Mouse (Mus musculus): ENCODE results near the gene Nup214. TPM values are rescaled to one million over a fixed set of nuclear protein-coding genes. Genes with fewer than 3 reads are reported as not detected.

The Nup214 gene
- total RNA-seq, 2 experiments from 2014 or later: 27.2 to 34.6 TPM

DNA sequence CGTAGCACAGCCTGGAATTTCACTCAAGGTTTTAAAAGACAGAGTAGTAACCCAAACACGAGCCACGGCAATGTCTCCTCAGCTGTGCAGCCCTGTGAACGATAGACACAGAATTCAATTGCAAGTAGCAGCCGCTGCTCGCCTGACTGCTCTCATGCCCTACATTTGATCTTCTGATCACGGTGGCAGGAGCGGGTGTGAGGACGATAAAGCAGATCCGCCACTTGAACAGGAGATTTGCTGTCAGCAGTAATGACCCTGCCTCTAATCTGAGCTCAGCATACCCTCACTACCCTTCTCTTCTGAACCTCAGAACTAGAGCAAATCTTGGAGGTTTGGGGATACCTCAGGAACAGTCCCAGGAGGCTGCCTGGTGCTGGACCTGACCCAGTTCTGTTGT is 71.8 kb downstream of the Nup214 start:
- DNase-seq: no peak

- no peak for DNase-seq
Measured at GRCm38 (mm10) chr2:32047323-32047722, 73.1 kb downstream of the Nup214 start.

DNA sequence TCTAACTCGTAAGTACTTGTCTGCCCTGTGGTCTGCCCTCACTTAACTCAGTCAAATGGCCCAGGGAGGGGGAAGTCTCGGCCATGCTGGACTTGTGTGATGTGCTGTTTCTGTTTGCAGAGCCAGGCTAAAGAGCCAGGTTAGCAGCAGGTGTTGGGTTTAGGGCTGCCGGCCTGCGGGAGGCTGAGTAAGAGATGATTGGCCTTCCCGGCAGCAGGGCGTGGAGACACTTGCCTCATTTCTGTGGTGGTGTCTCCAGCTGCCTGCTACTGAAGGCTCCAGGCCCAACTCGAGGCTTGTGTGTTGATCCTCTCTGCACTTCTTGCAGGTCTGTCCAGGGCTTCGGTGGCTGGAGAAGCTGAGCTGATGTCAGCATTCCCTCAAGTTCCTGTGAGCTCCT is 77.6 kb downstream of the Nup214 start:
- DNase-seq: no peak

DNA sequence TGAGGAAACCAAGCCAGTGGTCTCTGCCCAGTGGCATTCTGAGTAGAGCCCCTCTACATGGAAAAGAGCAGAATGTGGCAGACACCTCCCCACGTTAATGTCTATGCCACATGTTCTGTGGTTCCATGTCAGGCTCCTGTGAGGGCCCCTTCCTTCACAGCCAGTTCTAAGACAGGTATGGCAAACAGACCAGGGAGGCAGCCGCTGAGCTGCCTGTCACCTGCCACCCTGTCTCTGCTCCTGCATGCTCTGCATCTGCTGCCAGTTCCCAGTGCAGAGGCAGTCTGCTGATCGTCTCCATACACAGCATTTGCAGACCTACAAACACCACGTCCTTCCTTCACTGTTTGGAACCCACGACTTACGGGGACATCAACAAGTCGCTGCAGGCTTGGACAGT is 78.2 kb downstream of the Nup214 start:
- DNase-seq: no peak

- no peak for DNase-seq
Measured at GRCm38 (mm10) chr2:32055357-32055965, 81.2 kb downstream of the Nup214 start.

GRCm38 (mm10) chr2:32056524-32056923 is 82.3 kb downstream of the Nup214 start:
- DNase-seq: no peak

DNA sequence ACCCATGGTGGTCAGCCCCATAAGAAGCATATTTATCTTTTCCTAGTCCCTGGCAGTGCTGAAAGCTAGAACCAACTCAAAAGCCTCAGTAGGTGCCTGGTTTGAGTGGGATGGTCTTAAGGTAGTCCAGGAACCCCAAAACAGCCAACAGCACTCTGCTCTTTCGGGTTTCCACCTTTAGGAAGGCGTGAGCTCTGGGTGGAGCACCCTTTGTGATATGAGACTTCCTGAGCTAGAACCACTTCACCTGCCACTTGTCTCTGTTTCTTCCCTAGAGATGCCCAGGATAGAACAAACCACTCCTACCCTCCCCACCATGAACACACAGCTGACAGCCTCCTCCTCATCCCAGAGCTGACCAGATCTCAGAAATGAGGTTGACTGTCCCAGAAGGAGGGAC is 83.1 kb downstream of the Nup214 start:
- no peak for DNase-seq

DNA sequence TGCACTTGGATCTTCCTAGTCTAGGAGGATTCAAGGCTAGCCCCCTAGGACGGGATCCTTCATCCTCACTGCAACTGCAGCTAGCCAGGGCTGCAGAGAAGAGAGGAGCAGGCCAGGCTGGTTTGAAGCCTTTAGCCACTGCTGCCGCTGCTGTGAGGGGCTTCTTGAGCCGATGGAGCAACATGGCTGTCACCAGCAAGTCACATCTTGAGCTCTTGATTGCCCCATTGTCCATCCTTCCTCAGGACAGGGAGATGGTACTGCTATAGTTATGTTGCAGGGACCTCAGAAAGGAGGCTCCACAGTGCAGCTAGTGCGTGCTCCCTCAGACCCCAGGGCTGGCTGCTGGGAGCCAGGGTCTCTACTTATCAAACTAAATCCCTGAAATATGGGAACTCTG is 83.6 kb downstream of the Nup214 start:
- DNase-seq: no peak

- no peak for DNase-seq
Measured at GRCm38 (mm10) chr2:32058241-32058640, 84.0 kb downstream of the Nup214 start.

GRCm38 (mm10) chr2:32058716-32059115 is 84.5 kb downstream of the Nup214 start:
- no peak for DNase-seq

- no peak for DNase-seq
Measured at GRCm38 (mm10) chr2:32059613-32060012, 85.4 kb downstream of the Nup214 start.

GRCm38 (mm10) chr2:32060228-32060805 is 86.1 kb downstream of the Nup214 start:
- DNase-seq: no peak

DNA sequence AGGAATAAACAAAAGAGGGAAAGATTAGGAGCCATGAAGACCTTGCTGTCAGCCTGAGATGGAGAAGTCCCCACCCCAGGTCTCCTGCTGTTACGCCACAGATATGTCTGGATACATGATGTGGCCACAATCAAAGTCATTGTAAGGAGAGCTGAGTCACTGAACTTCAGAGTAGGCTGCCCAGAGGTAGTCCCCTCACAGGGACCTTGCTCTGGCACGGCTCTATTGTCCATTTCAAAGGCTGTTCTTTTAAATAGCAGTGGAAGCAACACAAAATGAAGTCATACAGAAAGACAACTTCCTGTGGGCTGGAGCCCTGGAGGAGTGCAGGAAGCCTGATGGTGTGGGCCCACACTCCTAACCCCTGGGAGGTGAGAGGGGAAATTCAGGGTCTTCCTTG is 87.0 kb downstream of the Nup214 start:
- no peak for DNase-seq

GRCm38 (mm10) chr2:32061722-32062505 is 87.7 kb downstream of the Nup214 start:
- DNase-seq: no peak

- DNase-seq: no peak
Measured at GRCm38 (mm10) chr2:32062626-32063410, 88.6 kb downstream of the Nup214 start.

DNA sequence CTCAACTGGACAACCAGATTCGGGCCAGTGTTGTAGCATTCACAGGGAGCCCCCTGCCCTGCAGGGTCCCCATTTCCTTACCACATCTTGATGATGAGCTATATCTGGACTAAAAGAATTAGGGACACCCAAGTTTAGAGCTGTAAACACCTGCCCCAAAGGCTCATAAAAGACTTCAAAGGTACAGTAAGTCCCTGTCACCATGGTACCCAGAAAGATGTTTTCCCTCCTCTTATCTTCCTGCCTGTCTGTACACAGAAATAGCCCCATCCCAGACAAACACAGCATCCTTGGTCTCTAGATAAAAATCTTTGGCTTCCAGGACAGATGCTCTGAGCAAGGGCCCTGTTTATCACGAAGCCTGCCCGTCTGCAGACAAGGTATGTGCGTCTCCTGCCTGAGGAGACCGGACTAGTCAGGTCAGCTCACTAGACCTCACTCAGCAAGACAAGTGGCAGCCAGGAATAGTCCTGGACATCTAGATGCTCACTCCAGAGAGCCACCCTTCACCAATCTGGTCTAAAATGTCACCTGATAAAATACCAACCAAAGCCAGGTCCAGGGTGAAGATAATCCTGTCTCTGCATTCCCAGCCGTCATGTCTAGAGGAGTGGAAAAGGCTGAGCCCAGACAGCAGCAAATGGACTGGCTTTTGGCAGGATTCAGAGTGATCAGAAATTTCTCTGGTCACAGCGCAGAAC is 89.4 kb downstream of the Nup214 start:
- no peak for DNase-seq

DNA sequence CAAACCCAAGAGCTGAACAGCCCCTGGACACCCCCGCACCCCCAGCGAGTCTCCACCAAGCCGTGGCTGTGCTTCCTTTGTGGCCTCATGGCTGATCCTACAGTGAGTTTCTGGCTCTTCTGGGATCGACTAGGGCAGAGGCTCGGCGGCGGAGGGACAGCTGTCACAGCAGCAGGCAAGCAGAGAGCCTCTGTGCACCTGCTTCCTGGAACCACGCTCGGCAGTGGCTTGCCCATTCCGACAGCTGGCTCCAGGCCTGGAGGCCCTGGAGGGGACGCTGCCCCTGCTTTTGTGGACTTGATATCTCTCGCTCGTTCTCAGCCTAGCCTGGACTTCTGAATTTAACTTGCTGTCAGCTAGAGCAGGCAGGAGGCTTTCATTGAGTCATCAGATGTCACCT is 90.7 kb downstream of the Nup214 start:
- DNase-seq: peak; percentile 56

- no peak for DNase-seq
Measured at GRCm38 (mm10) chr2:32065371-32065791, 91.1 kb downstream of the Nup214 start.

DNA sequence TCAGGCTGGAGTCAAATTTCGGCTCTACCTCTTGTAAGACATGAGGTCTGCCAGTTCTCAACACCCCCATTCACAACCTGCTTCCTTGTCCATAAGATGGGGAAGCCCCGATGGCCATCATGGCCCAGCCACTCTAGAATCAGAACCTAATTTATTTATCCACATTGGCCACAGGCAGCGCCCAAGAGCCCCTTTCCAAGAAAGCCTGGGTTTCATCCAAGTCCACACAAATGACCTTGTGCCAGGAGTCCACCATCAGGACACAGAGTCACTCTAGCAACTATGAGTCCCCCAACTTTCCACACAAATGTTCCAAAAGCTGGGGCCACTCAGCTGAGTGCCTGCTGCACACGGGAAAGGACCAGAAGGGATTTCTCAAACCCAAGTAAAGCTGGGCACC is 91.8 kb downstream of the Nup214 start:
- DNase-seq: no peak

DNA sequence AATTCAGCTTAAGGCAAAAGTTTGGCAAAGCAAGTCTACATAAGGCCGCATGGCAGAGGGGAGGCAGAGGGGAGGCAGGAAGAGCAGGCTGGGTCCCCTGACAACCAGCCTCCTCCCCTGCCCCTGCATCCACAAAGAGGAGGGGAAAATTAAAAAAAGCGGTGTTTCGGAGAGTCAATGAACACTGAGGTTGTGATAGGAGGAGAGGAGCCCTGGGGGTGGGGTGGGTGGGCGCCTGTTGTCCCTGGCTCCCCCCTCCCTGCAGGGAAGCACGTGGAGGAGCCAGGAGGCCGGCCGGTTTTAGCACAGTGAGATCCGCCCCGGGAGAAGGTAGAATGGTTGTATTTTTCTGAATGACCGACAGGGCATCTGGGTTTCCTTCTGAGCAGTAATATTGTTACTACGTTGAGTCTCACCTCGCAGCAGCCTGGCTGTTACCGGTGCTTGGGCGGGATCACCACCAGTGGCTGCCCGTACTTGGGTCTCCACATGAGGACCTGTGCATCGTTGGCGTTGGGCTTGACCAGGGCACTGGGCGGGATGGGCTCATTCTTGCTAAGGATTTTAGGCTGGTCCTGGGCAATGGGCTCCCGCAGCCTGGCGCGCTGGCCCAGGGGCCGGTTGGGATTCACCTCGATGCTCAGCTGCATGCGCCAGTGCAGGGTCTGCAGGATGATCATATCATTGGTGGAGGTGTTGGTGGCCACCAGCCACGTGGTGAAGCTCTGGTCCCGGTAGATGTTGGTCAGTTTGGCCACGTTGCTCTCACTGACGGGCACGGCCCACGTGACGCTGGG is 94.8 kb downstream of the Nup214 start:
- DNase-seq: no peak

DNA sequence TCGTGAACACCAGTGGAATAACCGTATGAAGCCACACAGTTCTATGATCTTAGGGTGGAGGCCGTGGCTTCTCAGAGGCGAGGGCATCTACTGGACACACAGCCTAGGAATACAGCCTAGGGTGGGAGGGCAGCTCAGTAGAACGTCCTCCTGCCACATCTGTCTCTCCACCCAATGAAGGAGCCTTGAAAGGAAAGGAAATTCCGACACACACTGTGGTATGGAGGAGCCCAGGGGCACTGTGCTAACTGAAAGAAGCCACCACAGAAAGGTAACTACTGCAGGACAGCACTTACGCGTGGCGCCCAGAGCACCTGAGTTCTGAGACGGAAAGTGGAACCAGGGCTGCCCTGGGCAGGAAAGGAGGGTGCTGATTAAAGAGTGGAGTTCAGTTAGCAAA is 96.5 kb downstream of the Nup214 start:
- DNase-seq: no peak
